Mouse (Mus musculus) adrenal gland, adult (tissue): Measurements from ENCODE around the gene Amotl1.
"Not testable (repeated sequence)": the region's sequence is repeated elsewhere in the genome, so short reads cannot be mapped to it uniquely, and the experiment has no call there.

ENCODE experiments used
- DNase-seq, 2 experiments: peaks; one replicate each; pipeline ENCODE4 v3.0.0; 2022 to 2023; ENCODE audit warnings: low spot score in 1 of 2; ENCODE audit not compliant: inconsistent age in 2 of 2

Amotl1 gene

GRCm38 (mm10) chr9:14644956-14645355 is at the start of gene Amotl1:
TSS of gene Amotl1 (minus strand) at chr9:14645056.
- no peak for DNase-seq

DNA sequence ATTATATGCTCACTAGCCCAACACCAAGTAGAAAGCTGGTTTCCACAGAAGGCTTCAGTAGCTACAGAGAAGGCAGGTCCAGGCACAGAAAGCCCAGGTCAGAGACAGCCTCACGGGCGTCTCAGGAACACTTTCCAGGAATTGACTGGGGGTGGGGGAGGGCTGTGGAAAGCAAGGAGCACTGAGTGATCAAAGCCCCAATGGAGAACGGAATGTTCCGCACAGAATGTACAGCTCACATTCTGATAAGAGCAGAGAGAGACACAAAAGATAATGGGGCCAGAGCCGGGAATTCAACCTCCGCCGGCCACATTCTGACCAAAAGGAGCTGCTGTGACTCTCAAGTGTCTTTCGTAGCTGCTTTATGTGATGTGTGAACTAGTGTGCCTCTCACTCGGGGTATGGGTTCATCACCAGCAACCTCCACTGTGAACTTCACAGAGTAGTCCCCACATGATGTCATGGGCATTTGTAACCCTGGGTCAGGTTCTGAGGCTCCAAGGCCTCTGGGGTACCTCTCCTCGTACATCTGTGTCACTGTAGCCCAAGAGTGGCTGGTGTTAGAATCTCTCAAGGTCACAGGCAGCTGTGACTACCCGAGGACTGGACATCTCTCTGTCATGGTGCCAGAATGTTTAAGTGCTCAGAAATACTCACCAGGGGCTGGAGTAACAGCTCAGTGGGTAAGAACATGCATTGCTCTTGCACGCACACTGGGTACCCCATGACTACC is 44.7 kb upstream of the Amotl1 start:
- peak in 1 of 2 experiments; percentile 69 for DNase-seq

DNA sequence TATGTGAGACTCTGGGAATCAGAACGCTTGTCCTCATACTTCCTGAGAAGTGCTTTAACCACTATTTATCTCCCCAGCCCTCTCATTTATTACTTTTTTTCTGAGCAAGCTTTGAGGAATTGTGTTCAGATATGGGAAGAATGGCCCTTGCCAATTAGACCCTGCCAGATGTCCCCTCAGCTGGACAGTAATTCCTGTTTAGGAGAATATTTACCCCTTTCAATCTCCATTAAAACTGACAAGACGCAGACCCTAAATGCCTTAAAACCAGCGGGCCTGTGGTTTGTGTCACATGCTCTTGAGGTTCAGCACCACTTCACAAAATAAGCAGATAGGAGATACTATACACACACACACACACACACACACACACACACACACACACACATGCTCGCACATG is 39.5 kb upstream of the Amotl1 start:
- no peak for DNase-seq

DNA sequence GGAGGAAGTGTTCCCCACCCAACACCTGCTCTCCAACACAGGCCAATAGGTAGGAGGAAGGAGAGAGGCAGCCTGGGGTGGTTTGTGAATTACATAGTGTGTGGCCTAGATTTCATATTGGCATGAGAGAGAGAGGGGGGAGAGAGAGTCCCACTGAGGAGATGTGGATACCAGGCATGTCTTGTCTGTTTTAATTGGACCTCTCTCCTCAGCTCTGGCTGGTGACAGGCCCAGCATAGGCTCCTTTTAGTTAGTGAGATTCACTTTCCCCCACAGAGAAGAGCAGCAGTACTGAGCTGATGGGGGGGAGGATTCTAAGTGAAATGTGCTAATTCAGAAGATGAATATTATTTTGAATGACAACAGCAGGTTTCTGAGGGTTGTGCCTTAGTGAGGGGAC is 37.9 kb upstream of the Amotl1 start:
- no peak for DNase-seq

- no peak for DNase-seq
Measured at GRCm38 (mm10) chr9:14680584-14680983, 35.7 kb upstream of the Amotl1 start.

DNA sequence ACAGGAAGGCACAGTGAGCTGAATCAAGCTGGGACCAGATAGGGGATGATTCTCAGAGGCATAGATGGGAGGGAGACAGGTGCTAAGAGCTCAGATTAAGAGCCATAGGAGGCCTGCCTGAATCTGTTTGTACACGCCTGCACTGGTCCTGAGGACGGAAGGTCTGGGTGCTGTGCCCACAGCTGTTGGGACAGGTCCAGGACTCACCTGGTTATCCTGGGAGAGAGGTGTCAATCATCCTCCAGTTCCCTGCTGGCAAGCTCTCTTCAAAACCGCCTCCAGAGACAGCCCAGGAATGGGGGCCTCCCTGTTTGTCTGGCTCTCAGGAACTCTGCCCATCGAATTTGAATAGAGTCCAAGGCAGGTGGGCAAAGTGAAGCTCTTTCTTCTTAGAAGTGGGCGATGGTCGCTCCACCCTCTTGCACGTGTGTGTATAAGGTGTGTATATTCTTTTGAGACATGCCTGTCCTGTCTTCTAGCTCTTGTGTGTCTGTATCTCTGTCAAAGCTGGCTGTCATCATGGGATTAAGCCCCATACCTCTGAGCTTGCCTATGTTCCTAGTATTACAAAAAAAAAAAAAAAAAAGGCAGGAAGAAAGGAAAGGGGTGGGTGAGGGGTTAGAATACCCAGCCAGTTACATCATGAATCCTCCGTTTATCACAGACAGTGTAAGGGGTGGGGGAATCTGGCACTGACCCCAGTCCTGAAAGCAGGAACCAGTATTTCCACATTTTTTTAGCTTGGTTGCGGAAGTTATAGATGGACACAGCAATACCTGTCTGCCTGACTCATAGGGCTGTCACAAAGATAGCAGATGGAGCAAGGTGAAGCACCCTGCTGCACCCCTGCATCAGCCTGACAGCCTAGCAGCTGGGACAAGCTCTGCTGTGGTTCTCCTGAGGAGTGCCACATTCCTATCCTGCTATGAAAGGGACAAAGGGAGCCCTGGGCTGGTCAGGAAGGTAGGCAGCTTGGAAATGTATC is 31.1 kb upstream of the Amotl1 start:
- no peak for DNase-seq

DNA sequence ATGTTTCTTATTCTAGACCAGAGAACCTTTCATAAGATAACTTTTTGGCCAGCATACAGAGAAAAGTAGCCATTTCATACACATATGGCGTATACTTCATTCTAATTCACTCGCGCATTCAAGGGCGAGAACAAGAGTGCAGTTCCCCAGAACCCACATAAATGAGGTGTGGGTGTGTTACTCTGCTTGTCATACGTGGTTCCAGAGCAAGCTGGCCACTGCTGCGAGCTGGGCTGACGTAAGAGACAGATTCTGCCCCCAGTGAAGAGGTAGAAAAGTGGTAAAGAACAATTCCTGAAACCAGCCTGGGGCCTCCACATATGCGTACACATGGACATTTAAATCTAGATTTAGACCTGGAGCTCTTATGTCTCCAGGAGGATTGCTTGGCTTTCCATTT is 29.6 kb upstream of the Amotl1 start:
- DNase-seq = no peak

DNA sequence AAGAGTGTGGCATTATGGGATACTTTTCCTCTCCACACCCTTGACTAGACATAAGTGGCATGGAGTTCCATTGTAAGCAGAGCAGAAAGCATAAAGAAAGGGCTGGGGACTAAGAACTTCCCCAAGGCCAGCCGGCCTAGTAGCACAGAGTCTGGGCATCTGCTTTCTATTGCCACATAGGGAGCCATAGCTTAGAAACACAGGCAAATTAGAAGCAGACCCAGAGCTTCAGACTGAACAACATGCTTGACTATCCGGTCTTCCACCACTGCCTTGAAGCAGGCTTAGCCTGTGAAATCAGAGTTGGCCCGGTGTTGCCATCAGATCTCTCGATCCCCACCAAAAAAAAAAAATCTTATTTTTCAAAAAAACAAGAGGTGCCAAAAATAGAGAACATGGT is 28.3 kb upstream of the Amotl1 start:
- no peak for DNase-seq

- DNase-seq = not testable (repeated sequence)
Measured at GRCm38 (mm10) chr9:14671965-14672364, 27.1 kb upstream of the Amotl1 start.

- DNase-seq = no peak
Measured at GRCm38 (mm10) chr9:14668382-14668781, 23.5 kb upstream of the Amotl1 start.

GRCm38 (mm10) chr9:14666071-14666470 is 21.2 kb upstream of the Amotl1 start:
- DNase-seq = no peak

- peak in 1 of 2 experiments; percentile 30 for DNase-seq
Measured at GRCm38 (mm10) chr9:14663591-14663990, 18.7 kb upstream of the Amotl1 start.

DNA sequence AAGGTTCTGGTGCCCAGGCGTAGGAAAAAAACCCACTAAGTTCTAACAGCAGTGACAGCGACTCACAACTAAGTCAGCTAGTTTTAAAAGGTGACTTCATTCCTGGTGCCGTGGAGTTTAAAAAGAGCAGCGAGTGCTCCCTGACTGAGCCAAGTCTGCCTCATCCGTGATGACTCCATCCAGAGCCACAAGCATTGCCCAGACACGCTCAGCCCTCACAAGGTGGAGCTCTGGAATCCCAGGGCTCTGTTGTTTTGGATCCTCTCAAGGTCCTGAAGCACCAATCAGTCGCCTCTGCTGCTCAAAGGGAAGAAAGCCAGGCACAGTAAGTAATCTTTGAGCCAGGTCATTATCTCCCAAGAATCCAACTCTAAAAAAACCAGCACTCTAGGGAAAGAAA is 18.0 kb upstream of the Amotl1 start:
- no peak for DNase-seq

GRCm38 (mm10) chr9:14662138-14662537 is 17.3 kb upstream of the Amotl1 start:
- DNase-seq = no peak

DNA sequence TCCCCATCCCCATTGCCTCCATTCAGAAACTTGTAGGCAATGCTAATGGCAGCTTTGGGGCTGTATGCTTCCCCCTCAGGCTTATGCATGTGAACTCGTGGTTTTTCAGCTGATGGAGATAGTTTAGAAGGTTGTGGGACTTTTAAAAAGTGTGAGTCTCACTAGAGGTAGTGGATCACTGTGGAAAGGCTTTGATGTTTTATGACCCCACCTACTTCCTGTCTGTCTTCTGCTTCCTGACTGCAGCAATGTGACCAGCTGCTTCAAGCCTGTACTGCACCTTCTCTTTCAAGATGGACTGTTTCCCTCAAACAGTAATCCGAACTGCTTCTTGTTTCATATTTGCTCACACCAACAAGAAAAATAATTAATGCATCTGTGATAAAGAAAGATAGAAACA is 13.1 kb upstream of the Amotl1 start:
- DNase-seq = no peak

- DNase-seq = no peak
Measured at GRCm38 (mm10) chr9:14654010-14654409, 9.2 kb upstream of the Amotl1 start.

DNA sequence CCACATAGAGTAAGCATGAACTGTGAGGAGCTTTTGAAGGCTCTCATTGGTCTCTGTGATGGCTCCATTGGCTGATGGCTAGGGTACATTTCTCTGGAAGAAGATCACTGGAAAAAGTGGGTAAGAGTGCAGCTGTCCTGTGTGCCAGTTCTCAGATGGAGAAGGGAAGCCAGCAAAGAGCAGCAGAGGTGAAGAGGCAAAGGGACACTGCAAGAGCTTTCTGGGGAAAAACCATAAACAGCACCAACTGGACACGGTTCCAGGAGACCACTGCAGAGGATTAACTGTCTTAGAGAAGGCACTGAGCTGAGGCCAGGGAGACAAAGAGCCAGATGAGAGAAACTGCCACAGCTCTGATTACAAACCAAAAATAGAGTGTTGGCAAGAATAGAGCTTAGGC is 7.9 kb upstream of the Amotl1 start:
- DNase-seq = no peak

DNA sequence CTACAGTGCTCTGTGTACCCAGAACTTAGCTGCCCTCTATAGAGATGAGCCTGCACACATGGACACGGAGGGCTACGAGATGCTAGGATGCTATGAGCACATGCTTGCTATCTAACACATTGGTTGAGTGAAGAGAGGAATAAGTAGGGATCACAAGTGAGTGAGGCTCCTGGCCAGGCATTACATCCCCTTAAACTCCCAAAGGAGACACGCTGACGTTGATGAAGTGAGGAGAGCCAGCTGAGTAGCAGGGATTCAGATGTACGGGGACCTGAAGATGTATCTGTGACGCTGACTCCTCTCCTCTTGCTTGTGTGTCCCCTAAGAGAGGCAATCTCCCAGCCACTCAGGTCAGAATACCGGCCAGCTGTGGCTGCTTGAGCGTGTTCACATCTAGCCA is 3.0 kb upstream of the Amotl1 start:
- DNase-seq = no peak

DNA sequence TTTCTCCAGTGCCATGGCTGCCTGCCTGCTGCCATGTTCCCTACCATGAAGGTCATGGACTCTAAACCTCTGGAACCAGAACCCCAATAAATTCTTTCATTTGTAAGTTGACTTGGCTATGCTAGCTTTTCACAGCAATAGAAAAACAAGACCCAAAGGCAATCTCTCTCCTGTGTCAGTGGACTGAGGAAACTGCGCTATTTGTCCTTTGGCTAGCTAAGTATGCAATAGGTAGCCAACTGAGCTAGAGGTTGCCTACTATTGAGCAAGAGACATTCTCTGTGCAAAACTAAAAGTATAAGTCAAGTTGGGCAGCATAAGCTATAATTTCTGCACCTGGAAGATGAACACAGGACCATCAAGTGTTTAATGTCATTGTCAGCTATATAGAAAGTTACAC is 1.8 kb upstream of the Amotl1 start:
- DNase-seq = no peak

- no peak for DNase-seq
Measured at GRCm38 (mm10) chr9:14646061-14646460, 1.2 kb upstream of the Amotl1 start.

GRCm38 (mm10) chr9:14643328-14643727 is 1.5 kb downstream of the Amotl1 start:
- DNase-seq = no peak
